Mouse (Mus musculus) neural tube, embryonic 11.5 days (tissue): ENCODE measurements at regions not wholly inside any gene's neighbourhood (a gene's known extent, or its start where the extent isn't known, plus 50 kb on each side); places are given as distances from the start of the nearest gene placed in this dataset.

Source experiments
- ATAC-seq: fragments of 200-750 bp; cut with Nextera tagmentation; 2 replicates; pipeline ENCODE4 v1.8.0; 2017; ENCODE audit warnings: moderate number of reproducible peaks, mild to moderate bottlenecking, moderate TSS enrichment, moderate library complexity; ENCODE audit not compliant: insufficient read depth, low FRiP score, low TSS enrichment
- DNase-seq: peaks from one replicate; pipeline ENCODE4 v3.0.0-alpha.2; 2015; ENCODE audit warnings: low spot score
- H3K27ac ChIP-seq: fragments of 300-500 bp; sonication (generic); 2 replicates; pipeline ENCODE4 v1.5.1; 2014; ENCODE audit warnings: low read depth, mild to moderate bottlenecking, low read length
- H3K27me3 ChIP-seq: fragments of 300-500 bp; sonication (generic); 2 replicates; pipeline ENCODE4 v1.6.1; 2014; ENCODE audit warnings: mild to moderate bottlenecking, low read length, mixed read lengths; ENCODE audit not compliant: control insufficient read depth, insufficient read depth
- H3K36me3 ChIP-seq: fragments of 300-500 bp; sonication (generic); 2 replicates; pipeline ENCODE4 v1.6.1; 2014; ENCODE audit warnings: mild to moderate bottlenecking, low read length, moderate library complexity, mixed read lengths; ENCODE audit not compliant: control insufficient read depth, insufficient read depth
- H3K4me1 ChIP-seq: fragments of 300-500 bp; sonication (generic); 2 replicates; pipeline ENCODE4 v1.6.1; 2014; ENCODE audit warnings: low read length, mixed read lengths; ENCODE audit not compliant: control insufficient read depth, insufficient read depth
- H3K4me2 ChIP-seq: fragments of 300-500 bp; sonication (generic); 2 replicates; pipeline ENCODE4 v1.6.1; 2014; ENCODE audit warnings: low read depth, mild to moderate bottlenecking, moderate library complexity
- H3K4me3 ChIP-seq: fragments of 300-500 bp; sonication (generic); 2 replicates; pipeline ENCODE4 v1.5.1; 2014; ENCODE audit warnings: low read depth, low read length
- H3K9ac ChIP-seq: fragments of 300-500 bp; sonication (generic); 2 replicates; pipeline ENCODE4 v1.6.1; 2014; ENCODE audit warnings: mild to moderate bottlenecking, low read length
- H3K9me3 ChIP-seq: fragments of 300-500 bp; sonication (generic); 2 replicates; pipeline ENCODE4 v1.6.1; 2016; ENCODE audit warnings: low read length; ENCODE audit not compliant: control insufficient read depth
- WGBS: fragments of 180-500 bp; shearing (Covaris S2); extraction: QIAGEN DNeasy Blood & Tissue Kit; methylation state at CpG from one replicate; pipeline ENCODE4 v1.1.7; 2014; 5-methylcytosine and 5-hydroxymethylcytosine counted together

DNA sequence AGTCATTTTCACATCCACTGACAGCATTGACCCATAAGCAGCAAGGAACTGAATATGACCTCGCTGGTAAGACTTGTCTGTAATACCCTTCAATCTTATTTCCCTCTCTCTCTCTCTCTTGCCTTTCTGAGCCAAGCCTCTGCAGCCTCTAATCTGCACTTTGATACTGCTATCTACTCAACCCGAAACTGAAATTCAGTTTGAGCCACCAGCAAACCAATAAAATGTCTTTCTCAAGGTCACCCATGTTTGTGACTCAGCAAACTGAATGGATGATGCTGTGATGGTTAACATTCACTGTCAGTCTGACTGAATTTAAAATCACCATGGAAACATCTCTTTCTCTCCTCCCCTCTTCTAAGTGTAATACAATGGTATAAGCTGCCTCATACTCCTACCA, 132.0 kb downstream of the Qdpr start:
- Histone ChIP-seq H3K4me1 (no peaks in the 10 kb centered on the region), H3K36me3 (no peaks in the 10 kb centered on the region), H3K27me3 (no peaks in the 10 kb centered on the region), H3K4me3 (no peak overlapping the region), H3K27ac (no peak overlapping the region), H3K9ac (no peak overlapping the region), H3K4me2 (no peak overlapping the region), H3K9me3 (no peaks in the 10 kb centered on the region)
- DNase-seq: no peak
- 82% methylated on average over 2 of the region's 2 CpGs for WGBS
- ATAC-seq: no peak

DNA sequence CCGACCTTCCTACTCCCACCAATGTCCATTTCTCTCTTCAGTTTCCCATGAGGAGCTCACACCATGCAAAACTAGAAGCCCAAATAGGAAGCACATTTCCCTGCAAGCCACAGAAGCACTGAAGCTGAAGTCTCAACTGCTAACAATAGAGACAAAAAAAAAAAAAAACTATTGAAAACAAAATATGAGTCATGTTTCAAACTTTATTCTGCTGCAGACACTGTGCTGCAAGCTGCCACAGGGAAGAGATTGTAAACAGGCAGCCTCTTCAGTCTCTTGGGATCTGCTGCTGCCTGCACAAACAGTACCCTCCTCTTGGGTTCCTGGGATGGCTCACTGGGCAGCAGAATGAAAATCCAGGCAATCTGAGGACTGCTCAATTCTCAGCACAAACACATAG, 148.9 kb downstream of the Qdpr start:
- H3K36me3 ChIP-seq: no peaks in the 10 kb centered on the region
- DNase-seq (no peak), ATAC-seq (no peak)
- H3K4me1 ChIP-seq: no peaks in the 10 kb centered on the region
- H3K9me3 ChIP-seq: no peaks in the 10 kb centered on the region
- 81% methylated on average over 1 of the region's 1 CpGs for WGBS
- no peak overlapping the region for H3K4me2 ChIP-seq
- no peaks in the 10 kb centered on the region for H3K27me3 ChIP-seq
- no peak overlapping the region for H3K9ac ChIP-seq
- no peak overlapping the region for H3K27ac ChIP-seq
- no peak overlapping the region for H3K4me3 ChIP-seq

- no peak overlapping the region for H3K4me2 ChIP-seq
- no peaks in the 10 kb centered on the region for H3K27me3 ChIP-seq
- no peak for DNase-seq
- H3K4me3 ChIP-seq: no peak overlapping the region
- no peaks in the 10 kb centered on the region for H3K4me1 ChIP-seq
- no peak overlapping the region for H3K9ac ChIP-seq
- H3K36me3 ChIP-seq: no peaks in the 10 kb centered on the region
- WGBS: 73% methylated on average over 2 of the region's 2 CpGs
- ATAC-seq: no peak
- H3K27ac ChIP-seq: no peak overlapping the region
- H3K9me3 ChIP-seq: no peaks in the 10 kb centered on the region
Measured at GRCm38 (mm10) chr5:45298872-45299271, 151.2 kb downstream of the Qdpr start.

DNA sequence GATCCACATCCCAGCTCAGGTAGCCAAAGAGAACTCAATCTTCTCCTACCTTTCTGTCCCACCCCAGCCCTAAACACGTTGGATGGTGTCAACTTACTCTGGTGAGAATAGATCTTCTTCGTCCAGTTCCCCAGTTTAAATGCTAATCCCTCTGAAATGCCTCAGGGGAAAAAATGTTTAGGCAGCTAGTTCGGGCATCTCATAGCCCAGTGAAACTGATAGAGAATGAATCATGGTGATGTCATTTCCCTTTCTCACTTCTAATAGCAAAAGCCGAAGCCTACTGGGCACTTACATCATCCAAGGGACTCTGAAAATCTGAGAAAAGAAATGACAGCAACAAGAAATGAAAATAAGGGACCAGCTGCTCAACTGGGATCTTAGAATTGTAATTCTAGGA, 154.9 kb downstream of the Qdpr start:
- ATAC-seq: no peak

GRCm38 (mm10) chr5:45292833-45293546, 157.0 kb downstream of the Qdpr start:
- Histone ChIP-seq H3K4me3 (no peak overlapping the region), H3K4me2 (no peak overlapping the region), H3K4me1 (no peaks in the 10 kb centered on the region), H3K9ac (no peak overlapping the region), H3K27me3 (no peaks in the 10 kb centered on the region), H3K36me3 (no peaks in the 10 kb centered on the region), H3K27ac (no peak overlapping the region), H3K9me3 (no peaks in the 10 kb centered on the region)
- 76% methylated on average over 9 of the region's 9 CpGs for WGBS
- DNase-seq: no peak
- ATAC-seq: no peak

More for the DNA sequence above, 154.9 kb downstream of the Qdpr start:
- Histone ChIP-seq H3K9ac (no peak overlapping the region), H3K4me2 (no peak overlapping the region), H3K27me3 (no peaks in the 10 kb centered on the region), H3K36me3 (no peaks in the 10 kb centered on the region), H3K27ac (no peak overlapping the region), H3K9me3 (no peaks in the 10 kb centered on the region), H3K4me3 (no peak overlapping the region), H3K4me1 (no peaks in the 10 kb centered on the region)
- 66% methylated on average over 4 of the region's 4 CpGs for WGBS
- DNase-seq: no peak

DNA sequence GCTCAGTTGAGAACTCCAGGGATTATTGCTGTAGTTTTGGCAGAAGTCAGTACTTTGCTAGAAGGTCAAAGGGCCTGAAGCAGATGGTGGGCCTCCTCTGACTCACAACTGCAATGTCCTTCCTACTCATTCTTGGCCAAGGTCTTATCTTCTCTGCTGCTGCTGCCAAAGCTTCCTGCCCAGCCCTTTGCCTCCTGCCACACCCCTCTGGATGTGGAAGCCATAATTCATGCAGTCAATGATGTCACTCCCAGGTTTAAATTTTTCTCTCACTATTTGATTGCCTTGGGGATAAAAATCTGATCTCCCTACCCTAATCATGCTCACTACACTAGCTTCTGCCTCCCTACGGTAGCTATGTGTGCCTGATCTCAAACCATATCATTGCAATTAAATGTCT, 157.7 kb downstream of the Qdpr start:
- H3K4me2 ChIP-seq: no peak overlapping the region
- H3K36me3 ChIP-seq: no peaks in the 10 kb centered on the region
- WGBS: 92% methylated on average over 1 of the region's 1 CpGs
- no peak overlapping the region for H3K27ac ChIP-seq
- no peak overlapping the region for H3K9ac ChIP-seq
- no peaks in the 10 kb centered on the region for H3K9me3 ChIP-seq
- no peak overlapping the region for H3K4me3 ChIP-seq
- H3K27me3 ChIP-seq: no peaks in the 10 kb centered on the region
- DNase-seq (no peak), ATAC-seq (no peak)
- no peaks in the 10 kb centered on the region for H3K4me1 ChIP-seq

GRCm38 (mm10) chr5:45291752-45292151, 158.3 kb downstream of the Qdpr start:
- WGBS: 100% methylated on average over 1 of the region's 1 CpGs
- Histone ChIP-seq H3K27me3 (no peaks in the 10 kb centered on the region), H3K4me1 (no peaks in the 10 kb centered on the region), H3K9me3 (no peaks in the 10 kb centered on the region), H3K4me2 (no peak overlapping the region), H3K9ac (no peak overlapping the region), H3K4me3 (no peak overlapping the region), H3K27ac (no peak overlapping the region), H3K36me3 (no peaks in the 10 kb centered on the region)
- ATAC-seq: no peak
- DNase-seq: no peak

- Histone ChIP-seq H3K4me1 (no peaks in the 10 kb centered on the region), H3K9ac (no peak overlapping the region), H3K4me3 (no peak overlapping the region), H3K27ac (no peak overlapping the region), H3K27me3 (no peaks in the 10 kb centered on the region), H3K36me3 (no peaks in the 10 kb centered on the region), H3K4me2 (no peak overlapping the region), H3K9me3 (no peaks in the 10 kb centered on the region)
- DNase-seq: no peak
- no peak for ATAC-seq
- 94% methylated on average over 3 of the region's 3 CpGs for WGBS
Measured at GRCm38 (mm10) chr5:45291276-45291675, 158.8 kb downstream of the Qdpr start.

DNA sequence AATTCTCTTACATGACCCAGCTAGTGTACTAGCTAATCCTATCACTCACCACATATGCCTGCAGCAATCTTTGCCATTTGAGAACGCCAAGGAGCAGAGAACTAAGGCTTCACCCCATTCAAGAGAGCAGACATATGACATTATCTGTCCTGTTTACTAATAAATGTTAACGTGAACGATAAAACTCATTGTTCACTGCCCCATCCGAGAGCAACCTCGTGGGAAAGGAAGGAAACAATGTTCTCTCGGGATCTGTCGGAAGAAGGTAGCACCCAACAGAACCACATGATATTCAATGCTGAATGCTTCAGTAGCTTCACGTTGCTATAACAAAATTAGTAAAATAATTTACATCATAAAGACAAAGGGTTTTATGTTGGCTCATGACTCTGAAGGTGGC, 163.6 kb downstream of the Qdpr start:
- no peak for DNase-seq
- H3K4me1 ChIP-seq: peaks cover 19% of the 10 kb centered on the region
- 91% methylated on average over 8 of the region's 8 CpGs for WGBS
- no peaks in the 10 kb centered on the region for H3K9me3 ChIP-seq
- no peak overlapping the region for H3K27ac ChIP-seq
- no peak overlapping the region for H3K9ac ChIP-seq
- no peak overlapping the region for H3K4me3 ChIP-seq
- H3K4me2 ChIP-seq: no peak overlapping the region
- no peak for ATAC-seq
- no peaks in the 10 kb centered on the region for H3K36me3 ChIP-seq
- no peaks in the 10 kb centered on the region for H3K27me3 ChIP-seq
